Mouse (Mus musculus): ENCODE measurements around the gene Vmn1r75. TPM values are rescaled to one million over a fixed set of nuclear protein-coding genes. Genes with fewer than 3 reads are reported as not detected.

The Vmn1r75 gene
- total RNA-seq (2021): not detected
- long read RNA-seq, experiment 1: 0 reads
- long read RNA-seq, experiment 2: 0 reads

- no peak for TF ChIP-seq CTCF (IDR thresholded peaks at IDR 0.05)
- H3K27ac ChIP-seq: no peak within 1 kb of the TSS
- no peak for DNase-seq
- H3K4me3 ChIP-seq: no peak within 1 kb of the TSS
- intact Hi-C loops (cut with DNase I): no loop called here
Observed at GRCm38 (mm10) chr7:11874330-11874729, at the start of gene Vmn1r75. Gene Vmn1r75 (plus strand): TSS chr7:11874630.

- intact Hi-C loops (cut with DNase I): no loop called here
- DNase-seq: no peak
- H3K4me3 ChIP-seq: no peak within 1 kb of the TSS
- no peak within 1 kb of the TSS for H3K27ac ChIP-seq
- no peak for TF ChIP-seq CTCF (IDR thresholded peaks at IDR 0.05)
Observed at GRCm38 (mm10) chr7:11833680-11834079, 40.8 kb upstream of the Vmn1r75 start, which contains the start of gene Vmn1r74. Gene Vmn1r74 (plus strand): TSS chr7:11833980.

Other genes with a start within 250 kb of the Vmn1r75 start
- gene Vmn1r72, start 194.5 kb upstream of the Vmn1r75 start, total RNA-seq (2021): not detected
- gene Vmn1r73, start 144.4 kb upstream of the Vmn1r75 start, total RNA-seq (2021): not detected
- gene Vmn1r74, start 40.6 kb upstream of the Vmn1r75 start, total RNA-seq (2021): not detected
- gene Vmn1r76, start 63.6 kb downstream of the Vmn1r75 start, total RNA-seq (2021): not detected
- not detected for gene Vmn1r77, start 162.1 kb downstream of the Vmn1r75 start, total RNA-seq (2021)

All from gastrocnemius, adult 2 months (tissue).